Mouse (Mus musculus) left cerebral cortex, adult 9 months (tissue): ENCODE results near the gene Bap1.

Experiments used
- DNase-seq, 2 experiments: peaks; one replicate each; pipeline ENCODE4 v3.0.0; 2022; ENCODE audit warnings: low spot score in 2 of 2

Bap1 gene

GRCm38 (mm10) chr14:31233070-31233995 lies 17.9 kb upstream of the Bap1 start:
- no peak for DNase-seq

- DNase-seq: peak in 1 of 2 experiments; percentile 88
These were observed 17.2 kb upstream of the Bap1 start for GRCm38 (mm10) chr14:31233996-31234591.

GRCm38 (mm10) chr14:31237101-31237882 lies 14.0 kb upstream of the Bap1 start:
- no peak for DNase-seq

GRCm38 (mm10) chr14:31240528-31240927 lies 10.7 kb upstream of the Bap1 start:
- DNase-seq: no peak

- no peak for DNase-seq
These were observed 6.5 kb upstream of the Bap1 start for GRCm38 (mm10) chr14:31244777-31245176.

- no peak for DNase-seq
These were observed 5.3 kb upstream of the Bap1 start for GRCm38 (mm10) chr14:31245946-31246345.

- DNase-seq: no peak
These were observed 2.9 kb upstream of the Bap1 start for GRCm38 (mm10) chr14:31248396-31248795.

GRCm38 (mm10) chr14:31250222-31251083 lies 797 bp upstream of the Bap1 start:
- DNase-seq: no peak

GRCm38 (mm10) chr14:31251626-31252025 lies 376 bp downstream of the Bap1 start:
- DNase-seq: no peak

GRCm38 (mm10) chr14:31252091-31252490 lies 841 bp downstream of the Bap1 start:
- DNase-seq: no peak

- DNase-seq: no peak
These were observed 7.3 kb downstream of the Bap1 start for GRCm38 (mm10) chr14:31258476-31259050.

GRCm38 (mm10) chr14:31260374-31260773 lies 9.1 kb downstream of the Bap1 start:
- no peak for DNase-seq

GRCm38 (mm10) chr14:31260932-31261331 lies 9.7 kb downstream of the Bap1 start:
- no peak for DNase-seq

- peak in 1 of 2 experiments; percentile 49 for DNase-seq
These were observed 16.4 kb downstream of the Bap1 start for GRCm38 (mm10) chr14:31267649-31268048.

GRCm38 (mm10) chr14:31268301-31269001 lies 17.2 kb downstream of the Bap1 start:
- peak; percentile 77 to 85 for DNase-seq

GRCm38 (mm10) chr14:31269456-31270100 lies 18.3 kb downstream of the Bap1 start:
- peak in 1 of 2 experiments; percentile 53 for DNase-seq

GRCm38 (mm10) chr14:31271121-31271520 lies 19.9 kb downstream of the Bap1 start:
- no peak for DNase-seq

GRCm38 (mm10) chr14:31272164-31272563 lies 20.9 kb downstream of the Bap1 start:
- peak in 1 of 2 experiments; percentile 84 for DNase-seq

GRCm38 (mm10) chr14:31285728-31286127 lies 34.5 kb downstream of the Bap1 start:
- DNase-seq: no peak
